Mouse (Mus musculus) cerebellum, adult 2 months (tissue): ENCODE results near the gene Cryzl2.

Experiments
- CTCF ChIP-seq: fragments of 200-500 bp; IDR thresholded peaks from 2 replicates; pipeline ENCODE4 v1.5.1; 2011; ENCODE audit warnings: low read depth, mild to moderate bottlenecking, control low read depth, low read length, moderate library complexity, borderline replicate concordance; ENCODE audit not compliant: insufficient read depth
- POLR2A ChIP-seq: fragments of 200-500 bp; IDR thresholded peaks from 2 replicates; pipeline ENCODE4 v1.6.1; 2011; ENCODE audit warnings: low read length, control low read depth, borderline replicate concordance; ENCODE audit not compliant: insufficient read depth

DNA sequence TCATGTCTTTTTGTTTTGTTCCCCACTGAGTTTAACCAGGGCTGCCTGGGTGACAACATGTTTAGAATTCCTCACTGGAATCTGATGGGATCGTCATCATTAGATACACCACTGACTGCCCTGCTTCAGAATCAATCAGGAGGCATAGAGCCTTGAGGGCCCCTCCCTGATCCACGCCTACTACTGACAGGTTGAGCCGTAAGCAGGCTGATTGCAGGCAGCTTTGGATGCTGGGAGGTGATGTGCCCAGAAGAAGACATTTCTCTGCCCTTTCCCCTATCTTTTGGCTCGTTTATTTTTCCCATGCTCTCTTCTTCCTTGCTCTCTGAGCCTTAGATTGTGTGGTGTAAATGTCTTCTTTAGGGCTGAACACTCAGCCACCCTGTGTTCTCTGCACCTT is 55.9 kb downstream of the Cryzl2 start:
- TF ChIP-seq CTCF (no peak), POLR2A (no peak)
